Mouse (Mus musculus) intestine, embryonic 15.5 days (tissue): ENCODE data around the gene Ankub1. TPM values are rescaled to one million over a fixed set of nuclear protein-coding genes. Genes with fewer than 3 reads are reported as not detected.

Experiments
- ATAC-seq: fragments of 200-750 bp; cut with Nextera tagmentation; 2 replicates; pipeline ENCODE4 v1.8.0; 2017; ENCODE audit warnings: moderate TSS enrichment, moderate library complexity
- H3K27ac ChIP-seq: fragments of 300-500 bp; sonication (generic); 2 replicates; pipeline ENCODE4 v1.5.1; 2015; ENCODE audit warnings: mild to moderate bottlenecking, inconsistent platforms
- H3K27me3 ChIP-seq: fragments of 300-500 bp; sonication (generic); replicated peaks from 2 replicates; pipeline ENCODE4 v1.6.1; 2015; ENCODE audit warnings: inconsistent platforms
- H3K36me3 ChIP-seq: fragments of 300-500 bp; sonication (generic); 2 replicates; pipeline ENCODE4 v1.6.1; 2015; ENCODE audit warnings: inconsistent platforms
- H3K4me1 ChIP-seq: fragments of 300-500 bp; sonication (generic); replicated peaks from 2 replicates; pipeline ENCODE4 v1.6.1; 2015; ENCODE audit warnings: inconsistent platforms
- H3K4me2 ChIP-seq: fragments of 300-500 bp; sonication (generic); replicated peaks from 2 replicates; pipeline ENCODE4 v1.6.1; 2015; ENCODE audit warnings: mild to moderate bottlenecking, inconsistent platforms
- H3K4me3 ChIP-seq: fragments of 300-500 bp; sonication (generic); replicated peaks from 2 replicates; pipeline ENCODE4 v1.5.1; 2015; ENCODE audit warnings: inconsistent platforms
- H3K9ac ChIP-seq: fragments of 300-500 bp; sonication (generic); 2 replicates; pipeline ENCODE4 v1.6.1; 2015; ENCODE audit warnings: inconsistent platforms
- H3K9me3 ChIP-seq: fragments of 300-500 bp; sonication (generic); 2 replicates; pipeline ENCODE4 v1.6.1; 2016; ENCODE audit warnings: inconsistent platforms
- WGBS: fragments of 180-500 bp; shearing (Covaris S2); methylation state at CpG from one replicate; pipeline ENCODE4 v1.1.7; 2015; 5-methylcytosine and 5-hydroxymethylcytosine counted together
- polyA plus RNA-seq: library from polyadenylated mRNA; unstranded; fragments of >200 nt; fragmentation: Nextera tagmentation; extraction: Ambion mirVana; gene quantifications from 2 replicates; pipeline ENCODE4 v1.2.1, GENCODE M21; 2015

Ankub1 gene
- polyA plus RNA-seq, 1 experiment from 2014 or later, result 0.10 TPM

- 33% methylated on average over 14 of the region's 14 CpGs for WGBS
- Histone ChIP-seq H3K9ac (no peak overlapping the region), H3K4me3 (no peak overlapping the region), H3K27ac (no peak overlapping the region), H3K4me2 (peak overlapping the region; percentile 43), H3K9me3 (no peaks in the 10 kb centered on the region), H3K36me3 (no peaks in the 10 kb centered on the region), H3K27me3 (no peaks in the 10 kb centered on the region), H3K4me1 (no peaks in the 10 kb centered on the region)
- peak; percentile 71; the same call in 1 of the 2 replicates for ATAC-seq
Observed at GRCm38 (mm10) chr3:57667054-57667723, 25.4 kb downstream of the Ankub1 start.

DNA sequence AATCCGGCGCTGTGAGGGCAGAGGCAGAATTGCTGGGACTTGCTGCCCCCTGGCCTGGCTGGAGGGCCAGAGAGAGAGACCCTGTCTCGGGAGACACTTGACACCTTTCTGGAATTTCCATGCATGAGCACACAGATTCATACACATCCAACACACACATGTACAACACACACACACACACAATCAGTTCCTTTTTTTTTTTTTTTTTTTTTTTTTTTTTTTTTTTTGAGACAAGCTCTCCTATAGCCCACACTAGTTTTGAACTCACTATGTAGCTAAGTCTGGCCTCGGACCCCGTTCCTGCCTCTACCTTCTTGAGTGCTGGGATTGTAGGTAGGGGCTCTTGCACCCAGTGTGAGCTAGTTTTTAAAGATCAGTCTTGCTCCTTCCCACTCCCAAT lies 26.7 kb downstream of the Ankub1 start:
- WGBS, result 90% methylated on average over 5 of the region's 5 CpGs

GRCm38 (mm10) chr3:57664682-57665081 lies 27.9 kb downstream of the Ankub1 start:
- no peak overlapping the region for H3K27ac ChIP-seq
- 68% methylated on average over 10 of the region's 10 CpGs for WGBS
- H3K9ac ChIP-seq, result no peak overlapping the region
- no peaks in the 10 kb centered on the region for H3K36me3 ChIP-seq
- H3K9me3 ChIP-seq, result no peaks in the 10 kb centered on the region
- H3K4me2 ChIP-seq, result no peak overlapping the region
- no peaks in the 10 kb centered on the region for H3K27me3 ChIP-seq
- ATAC-seq, result no peak
- H3K4me3 ChIP-seq, result no peak overlapping the region
- no peaks in the 10 kb centered on the region for H3K4me1 ChIP-seq

More for the DNA sequence above, 26.7 kb downstream of the Ankub1 start:
- Histone ChIP-seq H3K9me3 (no peaks in the 10 kb centered on the region), H3K27ac (no peak overlapping the region), H3K9ac (no peak overlapping the region), H3K4me1 (no peaks in the 10 kb centered on the region), H3K27me3 (no peaks in the 10 kb centered on the region), H3K4me3 (no peak overlapping the region), H3K36me3 (no peaks in the 10 kb centered on the region), H3K4me2 (no peak overlapping the region)
- no peak for ATAC-seq

- no peaks in the 10 kb centered on the region for H3K36me3 ChIP-seq
- no peaks in the 10 kb centered on the region for H3K9me3 ChIP-seq
- no peaks in the 10 kb centered on the region for H3K4me1 ChIP-seq
- H3K27me3 ChIP-seq, result no peaks in the 10 kb centered on the region
- H3K4me3 ChIP-seq, result no peak overlapping the region
- H3K9ac ChIP-seq, result no peak overlapping the region
- WGBS, result 22% methylated on average over 6 of the region's 6 CpGs
- H3K4me2 ChIP-seq, result no peak overlapping the region
- H3K27ac ChIP-seq, result no peak overlapping the region
- ATAC-seq, result no peak
Observed at GRCm38 (mm10) chr3:57663731-57664130, 28.9 kb downstream of the Ankub1 start.

DNA sequence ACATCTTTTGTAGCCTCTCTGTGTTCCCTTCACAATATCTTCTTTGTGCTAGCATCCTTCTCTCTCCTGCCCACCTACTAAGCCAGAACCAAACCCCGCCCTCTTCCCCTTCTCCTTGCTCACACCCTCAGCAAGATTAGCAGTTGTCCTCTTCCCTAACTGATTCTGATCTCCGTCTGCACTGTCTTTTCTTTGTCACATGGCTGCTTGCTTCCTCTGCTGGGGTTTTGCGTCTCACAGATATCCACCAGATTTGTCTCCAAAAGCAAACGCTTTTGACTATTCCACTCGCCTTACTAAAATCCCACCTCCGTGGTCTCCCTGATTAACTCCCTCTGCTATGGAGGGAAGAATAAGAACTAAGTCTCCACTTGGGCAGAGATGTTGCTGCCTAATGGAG lies 34.0 kb downstream of the Ankub1 start:
- Histone ChIP-seq H3K36me3 (no peaks in the 10 kb centered on the region), H3K4me3 (no peak overlapping the region), H3K9me3 (no peaks in the 10 kb centered on the region), H3K27ac (no peak overlapping the region), H3K27me3 (no peaks in the 10 kb centered on the region), H3K4me2 (no peak overlapping the region), H3K4me1 (no peaks in the 10 kb centered on the region), H3K9ac (no peak overlapping the region)
- ATAC-seq, result no peak
- WGBS, result 68% methylated on average over 6 of the region's 6 CpGs

- no peaks in the 10 kb centered on the region for H3K9me3 ChIP-seq
- no peak for ATAC-seq
- H3K4me3 ChIP-seq, result no peak overlapping the region
- no peak overlapping the region for H3K4me2 ChIP-seq
- WGBS, result 85% methylated on average over 3 of the region's 3 CpGs
- H3K27me3 ChIP-seq, result no peaks in the 10 kb centered on the region
- no peaks in the 10 kb centered on the region for H3K36me3 ChIP-seq
- H3K9ac ChIP-seq, result no peak overlapping the region
- no peaks in the 10 kb centered on the region for H3K4me1 ChIP-seq
- H3K27ac ChIP-seq, result no peak overlapping the region
Observed at GRCm38 (mm10) chr3:57653646-57654045, 39.0 kb downstream of the Ankub1 start.

DNA sequence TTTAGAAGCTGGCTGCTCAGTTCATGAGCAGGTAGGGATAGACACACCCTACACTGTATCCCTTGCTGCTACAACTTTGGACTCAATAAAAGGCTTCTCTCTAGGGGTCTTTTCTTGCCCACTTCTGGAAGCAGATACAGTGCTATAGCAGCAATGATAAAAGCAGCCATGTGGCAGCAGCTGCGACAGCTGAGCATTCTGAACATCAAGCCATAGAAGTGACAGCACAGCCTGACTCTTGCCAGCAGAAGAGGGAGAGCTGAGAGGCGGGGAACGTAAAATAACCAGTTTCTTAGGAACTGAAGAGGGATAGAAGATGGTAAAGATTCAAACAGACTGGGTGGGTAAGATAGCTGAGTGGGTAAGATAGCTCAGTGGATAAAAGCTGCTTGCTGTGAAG lies 40.1 kb downstream of the Ankub1 start:
- no peak overlapping the region for H3K4me3 ChIP-seq
- no peak for ATAC-seq

GRCm38 (mm10) chr3:57651865-57652259 lies 40.7 kb downstream of the Ankub1 start:
- Histone ChIP-seq H3K27me3 (no peaks in the 10 kb centered on the region), H3K4me2 (peak overlapping the region; percentile 60), H3K27ac (no peak overlapping the region), H3K9me3 (no peaks in the 10 kb centered on the region), H3K36me3 (no peaks in the 10 kb centered on the region), H3K4me3 (peak overlapping the region; percentile 69), H3K4me1 (no peaks in the 10 kb centered on the region), H3K9ac (peak overlapping the region; percentile 78)
- ATAC-seq, result peak; percentile 40
- 70% methylated on average over 3 of the region's 3 CpGs for WGBS

More for the DNA sequence above, 40.1 kb downstream of the Ankub1 start:
- Histone ChIP-seq H3K27ac (no peak overlapping the region), H3K9me3 (no peaks in the 10 kb centered on the region), H3K27me3 (no peaks in the 10 kb centered on the region), H3K4me2 (no peak overlapping the region), H3K36me3 (no peaks in the 10 kb centered on the region), H3K9ac (no peak overlapping the region), H3K4me1 (no peaks in the 10 kb centered on the region)
- 87% methylated on average over 3 of the region's 3 CpGs for WGBS

DNA sequence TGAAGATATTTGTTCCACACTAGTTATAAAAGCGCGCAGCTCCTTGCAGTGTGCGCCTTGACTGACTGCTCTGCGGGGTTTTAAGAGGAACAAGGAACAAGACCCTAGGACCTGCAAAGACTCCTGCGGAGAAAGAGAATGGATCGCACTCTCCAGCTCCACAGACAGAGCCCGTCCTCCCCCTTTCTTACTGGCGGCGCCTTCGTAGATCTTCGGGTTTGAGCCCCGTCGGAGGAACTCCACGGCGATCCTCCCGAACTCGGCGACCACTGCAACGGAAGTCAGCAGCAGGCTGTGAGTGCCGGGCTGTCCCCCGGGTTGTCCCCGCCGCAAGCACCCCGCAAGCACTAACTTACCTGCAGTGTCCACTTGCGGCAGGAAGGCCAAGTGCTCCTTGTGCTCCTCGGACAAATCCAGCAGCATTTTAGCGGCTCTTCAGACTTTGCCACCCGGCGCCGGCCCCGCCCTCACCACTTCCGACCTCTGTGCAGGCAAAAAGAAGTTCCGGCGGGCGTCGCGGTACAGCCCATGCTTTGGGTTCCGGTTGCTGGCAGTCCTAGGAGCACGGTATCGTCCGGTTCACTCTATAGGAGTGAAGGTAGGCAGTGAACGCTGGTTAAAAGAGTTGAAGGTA lies 41.3 kb downstream of the Ankub1 start, which contains the start of gene Commd2:
Gene Commd2 (minus strand): TSS at position 485 of the 634 bp plus-strand sequence.
- Histone ChIP-seq H3K9ac (peak within 1 kb of the TSS; percentile 78), H3K27me3 (no peaks in the 10 kb centered on the region), H3K9me3 (no peaks in the 10 kb centered on the region), H3K36me3 (no peaks in the 10 kb centered on the region), H3K27ac (peak within 1 kb of the TSS; percentile 86), H3K4me1 (no peaks in the 10 kb centered on the region), H3K4me3 (peak within 1 kb of the TSS; percentile 69), H3K4me2 (peak within 1 kb of the TSS; percentile 60)
- under 1% methylated on average over 42 of the region's 42 CpGs for WGBS
- peak; percentile 99 for ATAC-seq

DNA sequence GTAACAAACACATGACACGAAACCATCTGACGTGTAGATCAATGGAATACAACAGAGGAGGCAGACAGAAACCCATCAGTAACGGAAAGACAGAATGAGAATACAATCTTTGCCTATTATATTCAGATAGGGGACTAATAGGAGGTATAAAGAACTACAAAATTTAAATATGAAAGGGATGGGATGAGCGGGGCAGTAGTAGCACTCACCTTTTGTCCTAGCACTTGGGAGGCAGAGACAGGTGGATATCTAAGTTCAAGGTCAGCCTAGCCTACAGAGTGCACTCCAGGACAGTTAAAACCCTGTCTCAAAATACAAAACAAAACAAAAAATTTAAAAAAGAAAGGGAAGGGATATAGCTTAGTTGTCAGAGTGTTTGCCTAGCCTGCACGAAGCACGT lies 49.4 kb downstream of the Ankub1 start:
- no peak for ATAC-seq
- WGBS, result 92% methylated on average over 6 of the region's 6 CpGs
- no peak overlapping the region for H3K4me3 ChIP-seq

DNA sequence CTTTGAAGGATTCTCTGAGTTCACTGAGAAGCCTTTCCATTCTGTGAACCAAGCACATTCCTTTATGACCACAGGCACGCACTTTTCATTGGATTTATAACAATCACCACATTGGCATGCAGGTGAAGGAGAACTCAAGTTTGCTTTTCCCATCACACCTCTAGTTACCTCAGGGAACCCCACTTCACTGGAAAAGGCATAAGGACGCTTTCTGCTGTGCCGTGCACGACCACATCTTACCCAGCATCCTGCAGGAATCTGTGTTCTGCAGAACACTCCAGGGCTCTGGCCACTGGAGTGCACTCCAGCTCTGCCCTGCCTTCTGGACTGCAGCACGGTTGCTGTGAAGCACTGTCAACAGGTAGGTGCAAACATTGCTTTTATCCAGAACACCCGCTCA lies 55.0 kb downstream of the Ankub1 start:
- Histone ChIP-seq H3K4me2 (no peak overlapping the region), H3K9ac (no peak overlapping the region), H3K4me1 (no peaks in the 10 kb centered on the region), H3K4me3 (no peak overlapping the region), H3K36me3 (no peaks in the 10 kb centered on the region), H3K27ac (no peak overlapping the region), H3K27me3 (no peaks in the 10 kb centered on the region), H3K9me3 (no peaks in the 10 kb centered on the region)
- WGBS, result 62% methylated on average over 6 of the region's 6 CpGs
- no peak for ATAC-seq

More for the DNA sequence above, 49.4 kb downstream of the Ankub1 start:
- no peaks in the 10 kb centered on the region for H3K4me1 ChIP-seq
- no peaks in the 10 kb centered on the region for H3K9me3 ChIP-seq
- no peak overlapping the region for H3K27ac ChIP-seq
- no peaks in the 10 kb centered on the region for H3K36me3 ChIP-seq
- H3K4me2 ChIP-seq, result no peak overlapping the region
- no peak overlapping the region for H3K9ac ChIP-seq
- H3K27me3 ChIP-seq, result no peaks in the 10 kb centered on the region

DNA sequence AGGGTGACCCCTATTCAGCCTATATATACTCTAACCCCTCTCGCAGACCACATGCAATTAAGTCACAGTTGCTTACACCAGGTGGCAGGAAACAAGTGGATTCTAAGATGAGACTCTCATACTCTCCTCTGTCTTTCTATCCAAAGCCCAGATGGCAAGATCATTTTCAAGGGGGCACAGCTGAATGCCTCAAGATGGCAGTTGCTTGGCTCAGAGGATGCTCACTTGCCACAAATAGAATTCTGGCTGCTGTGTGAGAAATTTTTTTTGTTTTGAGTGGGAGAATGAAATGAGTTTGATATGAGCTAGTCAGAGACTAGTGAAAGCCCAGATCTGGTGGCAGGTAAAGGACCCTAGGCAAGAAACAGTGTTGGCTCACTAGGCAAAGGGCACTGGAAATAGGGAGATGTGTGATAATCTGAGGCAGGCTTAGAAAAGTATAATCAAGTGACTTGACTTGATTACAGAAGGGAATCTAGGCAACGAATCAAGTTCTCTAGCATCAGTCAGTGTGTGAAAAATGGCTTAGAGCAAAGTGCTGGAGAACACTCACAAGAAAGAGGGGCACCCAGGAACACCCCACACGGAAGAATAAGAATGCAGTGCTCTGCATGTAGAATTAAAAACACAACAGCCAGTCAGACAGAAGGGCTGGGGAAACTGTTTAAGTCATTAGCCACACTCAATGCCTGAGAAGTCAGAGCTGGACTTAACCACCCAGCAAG lies 57.7 kb downstream of the Ankub1 start:
- WGBS, result 77% methylated on average over 3 of the region's 3 CpGs
- Histone ChIP-seq H3K36me3 (no peaks in the 10 kb centered on the region), H3K9me3 (no peaks in the 10 kb centered on the region), H3K4me2 (no peak overlapping the region), H3K4me3 (no peak overlapping the region), H3K27me3 (no peaks in the 10 kb centered on the region), H3K9ac (no peak overlapping the region), H3K27ac (no peak overlapping the region), H3K4me1 (no peaks in the 10 kb centered on the region)
- ATAC-seq, result no peak
